Mouse (Mus musculus): ENCODE measurements around the gene Abcf3. TPM values are rescaled to one million over a fixed set of nuclear protein-coding genes. Genes with fewer than 3 reads are reported as not detected.
A peak's percentile ranks its signal among the peaks of the same experiment; 100 is the strongest.

Gene Abcf3
- polyA plus RNA-seq (2012; rRNA removed): 40.8 and 41.5 TPM in 2 replicates

GRCm38 (mm10) chr16:20548096-20548948, at the start of gene Abcf3:
TSS of gene Abcf3 (plus strand) at chr16:20548577.
- peak; percentile 86 for DNase-seq (ENCODE audit: low spot score)

- peak; percentile 79 for DNase-seq (ENCODE audit: low spot score)
Measured at GRCm38 (mm10) chr16:20498677-20499475, 49.5 kb upstream of the Abcf3 start, which contains the start of gene Eif2b5. TSS of gene Eif2b5 (plus strand) at chr16:20498817.

GRCm38 (mm10) chr16:20506000-20506399, 42.4 kb upstream of the Abcf3 start:
- DNase-seq (ENCODE audit: low spot score): no peak

GRCm38 (mm10) chr16:20509349-20509748, 39.0 kb upstream of the Abcf3 start:
- DNase-seq (ENCODE audit: low spot score): no peak

- DNase-seq (ENCODE audit: low spot score): no peak
Measured at GRCm38 (mm10) chr16:20511277-20511847, 37.0 kb upstream of the Abcf3 start.

- no peak for DNase-seq (ENCODE audit: low spot score)
Measured at GRCm38 (mm10) chr16:20516032-20516431, 32.3 kb upstream of the Abcf3 start.

GRCm38 (mm10) chr16:20516726-20517201, 31.6 kb upstream of the Abcf3 start, which contains the start of gene Dvl3:
TSS of gene Dvl3 (plus strand) at chr16:20516982.
- peak; percentile 90 for DNase-seq (ENCODE audit: low spot score)

- no peak for DNase-seq (ENCODE audit: low spot score)
Measured at GRCm38 (mm10) chr16:20517216-20517615, 31.2 kb upstream of the Abcf3 start.

GRCm38 (mm10) chr16:20517701-20518374, 30.5 kb upstream of the Abcf3 start:
- DNase-seq (ENCODE audit: low spot score): no peak

- DNase-seq (ENCODE audit: low spot score): no peak
Measured at GRCm38 (mm10) chr16:20523886-20524285, 24.5 kb upstream of the Abcf3 start.

- no peak for DNase-seq (ENCODE audit: low spot score)
Measured at GRCm38 (mm10) chr16:20528779-20529178, 19.6 kb upstream of the Abcf3 start.

GRCm38 (mm10) chr16:20529375-20529774, 19.0 kb upstream of the Abcf3 start:
- DNase-seq (ENCODE audit: low spot score): no peak

GRCm38 (mm10) chr16:20530941-20531340, 17.4 kb upstream of the Abcf3 start:
- DNase-seq (ENCODE audit: low spot score): no peak

- DNase-seq (ENCODE audit: low spot score): no peak
Measured at GRCm38 (mm10) chr16:20534617-20535295, 13.6 kb upstream of the Abcf3 start.

GRCm38 (mm10) chr16:20535296-20536080, 12.9 kb upstream of the Abcf3 start, which contains the start of gene Ap2m1:
TSS of gene Ap2m1 (plus strand) at chr16:20535478.
- peak; percentile 83 for DNase-seq (ENCODE audit: low spot score)

- no peak for DNase-seq (ENCODE audit: low spot score)
Measured at GRCm38 (mm10) chr16:20536081-20536665, 12.2 kb upstream of the Abcf3 start.

GRCm38 (mm10) chr16:20537071-20537471, 11.3 kb upstream of the Abcf3 start:
- no peak for DNase-seq (ENCODE audit: low spot score)

- DNase-seq (ENCODE audit: low spot score): no peak
Measured at GRCm38 (mm10) chr16:20537601-20538320, 10.6 kb upstream of the Abcf3 start.

GRCm38 (mm10) chr16:20539649-20540048, 8.7 kb upstream of the Abcf3 start:
- no peak for DNase-seq (ENCODE audit: low spot score)
